Comparison of ENCODE assay signal across 25 mouse cellular contexts in the genomic region with DNA sequence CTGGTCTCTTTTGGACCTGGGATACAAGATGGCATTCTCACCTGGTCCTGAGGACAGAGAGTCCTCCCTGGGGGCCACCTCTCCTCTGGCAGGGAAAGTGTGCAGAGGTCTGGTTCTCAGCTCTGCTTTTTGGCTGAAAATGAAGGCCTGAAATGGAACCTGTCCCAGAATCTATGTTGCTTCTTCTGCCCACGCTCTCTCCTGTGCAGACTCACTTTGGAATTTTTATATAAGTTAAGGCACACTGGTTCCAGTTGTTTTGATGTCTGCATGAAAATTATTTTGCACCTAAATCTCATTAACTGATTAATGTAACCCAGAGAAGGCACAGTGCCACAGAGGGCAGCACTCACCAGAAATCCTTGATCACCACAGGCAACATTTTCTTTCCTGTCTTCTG.
DNase-seq lines count a peak whose midpoint lies in the region; ATAC-seq and TF ChIP-seq lines count a peak whose summit lies in the region.
"Had no signal": no experiment of that assay in that cellular context is flagged by ENCODE, and none has a peak within 500 bp of the region (broad histone marks: within the 10 kb centered on the region; RNA-seq: fewer than 3 reads in every experiment).

No protein-coding gene starts in this region.

- H3K4me3 ChIP-seq in hindbrain, embryonic 14.5 days (replicated peaks; ENCODE audit: low read length) = no peak overlapping the region
- H3K4me3 ChIP-seq in hindbrain, embryonic 11.5 days (ENCODE audit: low read depth, low read length) = no peak overlapping the region
- H3K4me3 ChIP-seq in E14TG2a.4 (replicated peaks; ENCODE audit: low read length) = peak overlapping the region; percentile 72
- peak overlapping the region; percentile 43 for H3K4me3 ChIP-seq in ES-Bruce4 (ENCODE audit: low read depth, low read length)
- H3K4me3 ChIP-seq in liver, embryonic 12.5 days = no peak overlapping the region
- H3K4me3 ChIP-seq: forebrain, embryonic 10.5 days; forebrain, embryonic 13.5 days; heart, adult 2 months; heart, embryonic 10.5 days; heart, embryonic 13.5 days; hindbrain, embryonic 13.5 days had no signal

- WGBS in hindbrain, embryonic 14.5 days = 77% methylated on average over 1 of the region's 1 CpGs
- 88% methylated on average over 1 of the region's 1 CpGs for WGBS in hindbrain, embryonic 11.5 days
- 48% methylated on average over 1 of the region's 1 CpGs for WGBS in liver, embryonic 12.5 days (ENCODE audit: insufficient replicate concordance)

- H3K4me1 ChIP-seq in hindbrain, embryonic 14.5 days (replicated peaks; ENCODE audit: control insufficient read depth, insufficient read depth, low read length) = no peaks in the 10 kb centered on the region
- no peaks in the 10 kb centered on the region for H3K4me1 ChIP-seq in hindbrain, embryonic 11.5 days (replicated peaks; ENCODE audit: control insufficient read depth, insufficient read depth, low read length)
- H3K4me1 ChIP-seq in E14TG2a.4 (replicated peaks; ENCODE audit: low read depth, low read length) (no peaks in the 10 kb centered on the region), ES-Bruce4 (ENCODE audit: control insufficient read depth, insufficient read depth, low read length) (no peaks in the 10 kb centered on the region)
- H3K4me1 ChIP-seq in liver, embryonic 12.5 days = no peaks in the 10 kb centered on the region
- H3K4me1 ChIP-seq: forebrain, embryonic 10.5 days; forebrain, embryonic 13.5 days; heart, embryonic 10.5 days; heart, embryonic 13.5 days; hindbrain, embryonic 13.5 days had no signal

- DNase-seq in hindbrain, embryonic 14.5 days (ENCODE audit: low spot score) = peak; percentile 5
- DNase-seq in hindbrain, embryonic 11.5 days (ENCODE audit: low spot score) = no peak
- peak; percentile 21 for DNase-seq in telencephalon, adult 2 months (ENCODE audit: low read depth, low spot score)
- DNase-seq: adrenal gland, adult 8-10 months; adrenal gland, postnatal 25 days; cerebellum, adult 18-20 months; cerebellum, adult 9-10 months; cerebellum, postnatal 14 days; gastrocnemius, postnatal 25 days; heart, adult 2 months; heart, postnatal 14 days had no signal

- H3K4me2 ChIP-seq in hindbrain, embryonic 14.5 days (replicated peaks) = no peak overlapping the region
- no peak overlapping the region for H3K4me2 ChIP-seq in hindbrain, embryonic 11.5 days (replicated peaks; ENCODE audit: low read depth, low read length)
- no peak overlapping the region for H3K4me2 ChIP-seq in liver, embryonic 12.5 days
- H3K4me2 ChIP-seq: forebrain, embryonic 13.5 days; heart, embryonic 13.5 days; hindbrain, embryonic 13.5 days had no signal

- TF ChIP-seq EP300 in ES-Bruce4 (IDR thresholded peaks at IDR 0.05; ENCODE audit: insufficient read depth, low read depth, low read length) = no peak

- no peak overlapping the region for H3K27ac ChIP-seq in hindbrain, embryonic 14.5 days
- no peak overlapping the region for H3K27ac ChIP-seq in hindbrain, embryonic 11.5 days (ENCODE audit: low read depth, low read length)
- no peak overlapping the region for H3K27ac ChIP-seq in ES-Bruce4 (ENCODE audit: insufficient read depth, low read length)
- H3K27ac ChIP-seq in liver, embryonic 12.5 days = no peak overlapping the region
- H3K27ac ChIP-seq: forebrain, embryonic 10.5 days; forebrain, embryonic 13.5 days; heart, adult 2 months; heart, embryonic 10.5 days; heart, embryonic 13.5 days; hindbrain, embryonic 13.5 days; hindbrain, postnatal 0 days had no signal

- ATAC-seq in hindbrain, embryonic 14.5 days (ENCODE audit: low FRiP score) = no peak
- ATAC-seq in hindbrain, embryonic 11.5 days (ENCODE audit: low FRiP score) = no peak
- no peak for ATAC-seq in liver, embryonic 12.5 days
- ATAC-seq: activated CD4-positive, CD25-positive, alpha-beta regulatory T cell, adult 4 months; CD4-positive, CD25-positive, alpha-beta regulatory T cell, adult 4 months; forebrain, embryonic 13.5 days; forebrain, embryonic 16.5 days; hindbrain, postnatal 0 days; inflammation-experienced regulatory T-cells, adult 6 months; intestine, embryonic 16.5 days had no signal

- H3K9ac ChIP-seq in hindbrain, embryonic 14.5 days = no peak overlapping the region
- no peak overlapping the region for H3K9ac ChIP-seq in hindbrain, embryonic 11.5 days (ENCODE audit: low read depth, low read length)
- H3K9ac ChIP-seq in ES-Bruce4 (ENCODE audit: low read depth, poor library complexity, severe bottlenecking) = 0 out of 2 replicates have a peak overlapping the region, but pooled peaks have one; percentile 21
- H3K9ac ChIP-seq in liver, embryonic 12.5 days = no peak overlapping the region
- H3K9ac ChIP-seq: forebrain, embryonic 13.5 days; heart, embryonic 13.5 days; hindbrain, embryonic 13.5 days had no signal

- no peaks in the 10 kb centered on the region for H3K27me3 ChIP-seq in hindbrain, embryonic 14.5 days (ENCODE audit: control insufficient read depth, insufficient read depth, low read length)
- no peaks in the 10 kb centered on the region for H3K27me3 ChIP-seq in hindbrain, embryonic 11.5 days (ENCODE audit: control insufficient read depth, insufficient read depth, low read length)
- H3K27me3 ChIP-seq in E14TG2a.4 (ENCODE audit: insufficient read depth, low read length) (no peaks in the 10 kb centered on the region), ES-Bruce4 (ENCODE audit: control insufficient read depth, insufficient read depth, low read length, poor library complexity, severe bottlenecking) (no peaks in the 10 kb centered on the region)
- H3K27me3 ChIP-seq in liver, embryonic 12.5 days (replicated peaks) = no peaks in the 10 kb centered on the region
- H3K27me3 ChIP-seq: forebrain, embryonic 13.5 days; heart, embryonic 13.5 days; hindbrain, embryonic 13.5 days had no signal

- no peak for TF ChIP-seq CTCF in E14TG2a.4 (conservative IDR thresholded peaks at IDR 0.05; ENCODE audit: low read length)
- no peak for TF ChIP-seq CTCF in ES-Bruce4 (IDR thresholded peaks at IDR 0.05; ENCODE audit: low read depth, low read length)

- no peaks in the 10 kb centered on the region for H3K9me3 ChIP-seq in hindbrain, embryonic 14.5 days (ENCODE audit: control insufficient read depth, low read length)
- no peaks in the 10 kb centered on the region for H3K9me3 ChIP-seq in hindbrain, embryonic 11.5 days (ENCODE audit: control insufficient read depth, low read length)
- H3K9me3 ChIP-seq in E14TG2a.4 (ENCODE audit: low read length) = no peaks in the 10 kb centered on the region
- H3K9me3 ChIP-seq in ES-Bruce4 (replicated peaks; ENCODE audit: control insufficient read depth, insufficient read depth, low read length, poor library complexity, severe bottlenecking) = no peaks in the 10 kb centered on the region
- H3K9me3 ChIP-seq in liver, embryonic 12.5 days (replicated peaks) = no peaks in the 10 kb centered on the region
- H3K9me3 ChIP-seq: forebrain, embryonic 10.5 days; forebrain, embryonic 13.5 days; heart, embryonic 10.5 days; heart, embryonic 13.5 days; hindbrain, embryonic 13.5 days had no signal

- TF ChIP-seq POLR2A in ES-Bruce4 (IDR thresholded peaks at IDR 0.05; ENCODE audit: insufficient read depth, low read length) = no peak

- no peaks in the 10 kb centered on the region for H3K36me3 ChIP-seq in hindbrain, embryonic 14.5 days (replicated peaks; ENCODE audit: control insufficient read depth, insufficient read depth)
- H3K36me3 ChIP-seq in hindbrain, embryonic 11.5 days (ENCODE audit: control insufficient read depth, insufficient read depth, low read length) = no peaks in the 10 kb centered on the region
- H3K36me3 ChIP-seq in E14TG2a.4 (ENCODE audit: insufficient read depth, low read length) (no peaks in the 10 kb centered on the region), ES-Bruce4 (ENCODE audit: control insufficient read depth, insufficient read depth, low read length, poor library complexity, severe bottlenecking) (no peaks in the 10 kb centered on the region)
- H3K36me3 ChIP-seq in liver, embryonic 12.5 days = no peaks in the 10 kb centered on the region
- H3K36me3 ChIP-seq: forebrain, embryonic 10.5 days; heart, embryonic 10.5 days; heart, embryonic 13.5 days; hindbrain, embryonic 13.5 days had no signal

Comparison
In these comparisons a context has a peak if more than half of its experiments do, and no peak if none do; other contexts are left out.
1. H3K4me3 ChIP-seq: peak in E14TG2a.4 (single experiment) and ES-Bruce4 (single experiment); none in hindbrain, embryonic 14.5 days (single experiment), hindbrain, embryonic 11.5 days (single experiment) and liver, embryonic 12.5 days (single experiment).